Mouse (Mus musculus) intestine, embryonic 16.5 days (tissue): ENCODE measurements around the gene Rab22a. TPM values are rescaled to one million over a fixed set of nuclear protein-coding genes. Genes with fewer than 3 reads are reported as not detected.

Experiments
- ATAC-seq: fragments of 200-750 bp; cut with Nextera tagmentation; 2 replicates; pipeline ENCODE4 v1.8.0; 2017; ENCODE audit warnings: moderate TSS enrichment, moderate library complexity
- H3K27ac ChIP-seq: fragments of 300-500 bp; sonication (generic); 2 replicates; pipeline ENCODE4 v1.5.1; 2014; ENCODE audit warnings: mild to moderate bottlenecking, low read length
- H3K27me3 ChIP-seq: fragments of 300-500 bp; sonication (generic); replicated peaks from 2 replicates; pipeline ENCODE4 v1.6.1; 2014; ENCODE audit warnings: low read length, control low read depth, mixed read lengths; ENCODE audit not compliant: control insufficient read depth, insufficient read depth
- H3K36me3 ChIP-seq: fragments of 300-500 bp; sonication (generic); 2 replicates; pipeline ENCODE4 v1.6.1; 2014; ENCODE audit warnings: low read length, control low read depth; ENCODE audit not compliant: control insufficient read depth, insufficient read depth
- H3K4me1 ChIP-seq: fragments of 300-500 bp; sonication (generic); 2 replicates; pipeline ENCODE4 v1.6.1; 2014; ENCODE audit warnings: low read length, control low read depth, mixed read lengths; ENCODE audit not compliant: control insufficient read depth, insufficient read depth
- H3K4me2 ChIP-seq: fragments of 300-500 bp; sonication (generic); 2 replicates; pipeline ENCODE4 v1.6.1; 2014; ENCODE audit warnings: low read depth, low read length, control low read depth
- H3K4me3 ChIP-seq: fragments of 300-500 bp; sonication (generic); 2 replicates; pipeline ENCODE4 v1.5.1; 2014; ENCODE audit warnings: mild to moderate bottlenecking, low read length
- H3K9ac ChIP-seq: fragments of 300-500 bp; sonication (generic); 2 replicates; pipeline ENCODE4 v1.6.1; 2014; ENCODE audit warnings: low read depth, low read length
- H3K9me3 ChIP-seq: fragments of 300-500 bp; sonication (generic); 2 replicates; pipeline ENCODE4 v1.6.1; 2016; ENCODE audit warnings: low read length, control low read depth; ENCODE audit not compliant: control insufficient read depth
- WGBS: fragments of 180-500 bp; shearing (Covaris S2); extraction: QIAGEN DNeasy Blood & Tissue Kit; methylation state at CpG from one replicate; pipeline ENCODE4 v1.1.7; 2014; 5-methylcytosine and 5-hydroxymethylcytosine counted together
- microRNA-seq: library from miRNA; unstranded; fragments of <30 nt; microRNA quantifications from one replicate; pipeline ENCODE4, GENCODE M21; 2016
- polyA plus RNA-seq: library from polyadenylated mRNA; unstranded; fragments of >200 nt; fragmentation: Nextera tagmentation; extraction: Ambion mirVana; gene quantifications from 2 replicates; pipeline ENCODE4 v1.2.1, GENCODE M21; 2015

The Rab22a gene
- polyA plus RNA-seq, 1 experiment from 2014 or later, result 31.2 TPM

GRCm38 (mm10) chr2:173742744-173743143 lies 83.2 kb downstream of the Rab22a start:
- Histone ChIP-seq H3K36me3 (no peaks in the 10 kb centered on the region), H3K4me1 (peaks cover 47% of the 10 kb centered on the region), H3K9me3 (peaks cover 4% of the 10 kb centered on the region; the same call in 1 of the 2 replicates), H3K9ac (no peak overlapping the region), H3K27ac (0 out of 2 replicates have a peak overlapping the region, but pooled peaks have one; percentile 33), H3K27me3 (no peaks in the 10 kb centered on the region), H3K4me3 (no peak overlapping the region), H3K4me2 (no peak overlapping the region)
- ATAC-seq, result no peak
- WGBS, result 46% methylated on average over 9 of the region's 9 CpGs

DNA sequence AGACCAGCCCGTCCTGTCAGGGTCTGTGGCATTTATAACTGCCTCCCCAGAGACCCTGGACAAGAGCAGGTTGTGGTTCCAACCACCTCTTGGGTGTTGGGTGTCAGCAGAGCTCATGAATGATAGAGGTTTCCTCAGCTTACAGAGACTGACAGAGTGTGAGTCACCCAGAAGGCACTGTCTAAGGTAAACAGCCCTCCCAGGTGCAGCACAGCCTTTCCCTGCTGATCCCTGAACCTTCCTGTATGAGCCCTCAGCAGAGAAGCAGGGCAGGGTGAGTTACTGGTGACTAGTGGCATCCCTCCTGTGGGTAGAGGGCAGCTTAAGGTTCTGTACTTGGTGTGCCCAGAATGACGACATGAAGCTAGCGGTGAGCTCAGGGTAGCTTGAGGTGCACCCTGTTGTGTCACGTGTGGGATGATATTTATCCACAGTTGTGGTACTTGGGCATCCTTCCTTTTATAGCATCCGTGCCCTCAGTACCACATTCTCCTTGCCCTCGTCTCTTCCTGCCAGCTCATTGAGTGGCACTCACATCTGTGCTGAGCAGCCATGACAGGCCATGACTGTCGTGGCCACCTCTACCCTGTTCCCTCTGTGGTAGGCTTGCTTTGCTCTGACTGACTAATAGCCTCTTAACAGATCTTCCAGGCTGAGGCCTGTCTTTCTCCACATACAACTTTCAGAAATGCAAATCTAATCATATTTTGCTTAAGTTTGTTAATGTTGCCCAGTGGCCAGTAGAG lies 84.7 kb downstream of the Rab22a start:
- no peak overlapping the region for H3K9ac ChIP-seq
- H3K36me3 ChIP-seq, result no peaks in the 10 kb centered on the region
- peaks cover 4% of the 10 kb centered on the region; the same call in 1 of the 2 replicates for H3K9me3 ChIP-seq
- H3K4me3 ChIP-seq, result no peak overlapping the region
- ATAC-seq, result peak; percentile 69
- peaks cover 36% of the 10 kb centered on the region for H3K4me1 ChIP-seq
- H3K27me3 ChIP-seq, result no peaks in the 10 kb centered on the region
- no peak overlapping the region for H3K27ac ChIP-seq
- no peak overlapping the region for H3K4me2 ChIP-seq
- 81% methylated on average over 7 of the region's 7 CpGs for WGBS

GRCm38 (mm10) chr2:173748961-173749659 lies 89.5 kb downstream of the Rab22a start:
- peak; percentile 89 for ATAC-seq
- 74% methylated on average over 2 of the region's 2 CpGs for WGBS
- no peak overlapping the region for H3K9ac ChIP-seq

DNA sequence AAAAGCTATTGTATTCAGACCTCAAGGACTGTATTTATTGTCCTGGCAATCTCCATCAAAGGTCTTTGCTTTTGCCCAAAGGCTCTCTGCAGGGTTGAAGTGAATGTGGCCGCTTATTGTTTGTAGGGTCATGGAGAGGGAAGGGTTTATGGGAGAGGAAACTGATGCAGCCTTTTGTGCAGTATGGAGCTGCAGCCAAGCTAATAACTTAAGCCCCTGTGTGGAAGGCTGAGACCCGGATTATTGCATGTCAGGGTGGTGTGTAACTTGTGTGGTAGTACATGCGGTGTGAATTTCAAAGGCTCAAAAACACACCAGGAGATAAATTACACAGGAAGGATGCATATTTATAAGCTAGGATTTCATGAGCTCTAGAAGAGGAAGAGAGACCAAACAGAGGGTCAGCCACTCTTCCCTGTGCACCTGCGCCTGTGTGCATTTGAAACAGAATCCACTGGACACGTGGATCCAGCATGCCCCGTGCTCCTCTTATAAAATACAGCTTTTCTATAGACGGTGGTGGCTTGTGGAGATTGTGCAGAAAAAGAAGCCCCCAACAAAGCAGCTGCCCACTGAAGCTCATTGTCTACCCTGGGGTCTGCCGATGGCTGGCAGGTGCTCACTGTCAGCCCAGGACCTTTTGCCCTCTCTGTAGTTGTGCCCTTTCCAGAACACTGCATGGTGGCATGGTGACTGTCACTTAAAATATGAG lies 96.0 kb downstream of the Rab22a start:
- H3K27me3 ChIP-seq, result no peaks in the 10 kb centered on the region
- H3K4me1 ChIP-seq, result no peaks in the 10 kb centered on the region
- no peak overlapping the region for H3K4me3 ChIP-seq
- H3K36me3 ChIP-seq, result no peaks in the 10 kb centered on the region
- ATAC-seq, result no peak
- H3K4me2 ChIP-seq, result no peak overlapping the region
- WGBS, result 62% methylated on average over 8 of the region's 8 CpGs
- no peak overlapping the region for H3K9ac ChIP-seq
- no peak overlapping the region for H3K27ac ChIP-seq
- H3K9me3 ChIP-seq, result no peaks in the 10 kb centered on the region

More at GRCm38 (mm10) chr2:173748961-173749659, 89.5 kb downstream of the Rab22a start:
- Histone ChIP-seq H3K27ac (no peak overlapping the region), H3K4me1 (peaks cover 4% of the 10 kb centered on the region), H3K4me3 (no peak overlapping the region), H3K4me2 (no peak overlapping the region), H3K36me3 (no peaks in the 10 kb centered on the region), H3K27me3 (no peaks in the 10 kb centered on the region), H3K9me3 (peaks cover 4% of the 10 kb centered on the region; the same call in 1 of the 2 replicates)

Small RNAs within 50 kb of the gene (microRNA-seq; reads per million reads assigned to microRNA genes)
- gene Mir6340, result not detected

Other genes with a start within 250 kb of the Rab22a start
- not detected in 2 replicates for gene 1700021F07Rik, start 137.2 kb upstream of the Rab22a start, polyA plus RNA-seq
- not detected in 2 replicates for gene Ankrd60, start 81.4 kb upstream of the Rab22a start, polyA plus RNA-seq
- not detected in 2 replicates for gene 1700010B08Rik, start 59.7 kb downstream of the Rab22a start, polyA plus RNA-seq
- gene Vapb, start 77.8 kb downstream of the Rab22a start, polyA plus RNA-seq, result 16.2 and 19.6 TPM in 2 replicates